Mouse (Mus musculus): ENCODE measurements at regions not wholly inside any gene's neighbourhood (a gene's known extent, or its start where the extent isn't known, plus 50 kb on each side); places are given as distances from the start of the nearest gene placed in this dataset.

- intact Hi-C loops (cut with DNase I) = no loop called here
Observed at GRCm38 (mm10) chr10:126646587-126646986, 254.6 kb downstream of the Atp23 start.

- intact Hi-C loops (cut with DNase I) = no loop called here
Observed at GRCm38 (mm10) chr10:126641792-126642289, 259.3 kb downstream of the Atp23 start.

DNA sequence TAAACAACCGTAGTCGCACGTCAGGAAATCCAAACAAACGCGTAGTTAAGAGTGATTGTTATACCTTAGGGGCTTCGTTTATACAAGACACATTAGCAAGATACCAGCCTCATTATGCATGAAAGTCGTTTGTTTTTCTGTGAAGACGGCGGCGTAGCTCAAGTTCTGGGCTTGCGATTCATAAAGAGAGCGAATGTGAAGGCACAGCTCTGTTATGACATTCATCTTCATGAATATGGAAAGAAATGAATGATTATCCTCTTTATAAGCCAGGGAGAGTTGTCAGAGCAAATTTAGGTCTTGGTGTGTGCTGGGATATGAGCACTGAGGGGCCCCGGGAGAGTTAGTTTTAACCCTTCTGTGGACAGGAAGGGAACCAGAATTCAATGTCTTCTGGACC is 266.4 kb downstream of the Atp23 start:
- intact Hi-C loops (cut with DNase I) = no loop called here

- intact Hi-C loops (cut with DNase I) = no loop called here
Observed at GRCm38 (mm10) chr10:126628057-126628456, 273.1 kb downstream of the Atp23 start.

GRCm38 (mm10) chr10:126625466-126625865 is 275.7 kb downstream of the Atp23 start:
- intact Hi-C loops (cut with DNase I) = no loop called here

- intact Hi-C loops (cut with DNase I) = no loop called here
Observed at GRCm38 (mm10) chr10:126620802-126621201, 280.4 kb downstream of the Atp23 start.

DNA sequence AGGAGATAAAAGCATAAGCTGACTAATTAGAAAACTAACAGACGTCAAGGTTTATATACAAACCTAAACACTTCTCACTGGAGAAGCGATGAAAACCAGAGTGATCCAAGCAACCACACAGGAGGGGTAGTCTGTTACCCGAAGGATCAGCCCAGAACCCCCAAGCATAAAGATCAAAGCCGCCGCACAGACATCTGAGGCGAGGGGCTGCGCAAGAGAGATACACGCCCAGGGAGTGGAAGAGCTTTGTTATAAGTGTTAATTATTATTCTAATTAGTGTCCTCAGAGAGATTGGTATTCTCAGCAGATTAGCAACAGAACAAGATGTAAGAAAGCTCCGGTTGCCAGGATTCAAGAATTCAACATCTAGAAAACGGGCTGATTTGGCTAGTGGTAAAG is 281.2 kb downstream of the Atp23 start:
- intact Hi-C loops (cut with DNase I) = no loop called here

DNA sequence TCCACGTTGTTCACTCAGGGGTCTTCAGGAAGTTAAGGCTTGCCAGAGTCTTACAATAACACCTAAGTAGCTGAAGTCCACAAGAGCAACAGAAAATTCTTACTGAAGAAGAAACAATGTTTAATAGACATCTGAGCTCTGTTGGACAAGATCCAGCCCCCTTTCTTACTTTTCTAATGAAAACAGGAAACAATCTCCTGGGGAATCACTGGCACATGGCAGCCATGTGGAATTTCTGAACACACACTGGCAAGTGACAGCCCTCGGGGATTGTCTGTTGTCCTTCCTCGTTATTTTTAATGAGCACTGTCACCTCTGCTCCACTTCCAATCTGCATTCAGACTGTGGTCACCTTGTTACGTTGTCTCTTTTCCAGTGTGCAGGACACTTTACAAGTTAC is 288.9 kb downstream of the Atp23 start:
- intact Hi-C loops (cut with DNase I) = no loop called here

DNA sequence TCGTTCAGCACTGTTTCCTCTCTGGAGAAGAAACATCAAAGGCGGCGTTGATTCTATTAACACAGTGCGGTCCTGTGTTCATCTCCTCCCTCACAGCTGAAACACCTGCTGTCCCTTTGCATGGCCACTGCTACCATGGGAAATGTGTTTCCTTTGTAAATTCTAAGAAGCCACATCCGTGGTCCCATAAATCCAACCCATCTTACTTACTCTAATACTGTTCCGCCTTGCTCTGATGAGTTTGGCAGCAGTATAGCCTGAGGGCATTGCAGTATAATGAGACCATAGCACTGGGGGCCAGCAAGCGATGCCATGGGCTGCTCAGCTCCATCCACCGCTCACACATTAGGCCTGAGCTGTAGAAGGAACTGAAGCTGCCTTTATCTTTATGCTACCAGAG is 290.6 kb downstream of the Atp23 start:
- intact Hi-C loops (cut with DNase I) = no loop called here

DNA sequence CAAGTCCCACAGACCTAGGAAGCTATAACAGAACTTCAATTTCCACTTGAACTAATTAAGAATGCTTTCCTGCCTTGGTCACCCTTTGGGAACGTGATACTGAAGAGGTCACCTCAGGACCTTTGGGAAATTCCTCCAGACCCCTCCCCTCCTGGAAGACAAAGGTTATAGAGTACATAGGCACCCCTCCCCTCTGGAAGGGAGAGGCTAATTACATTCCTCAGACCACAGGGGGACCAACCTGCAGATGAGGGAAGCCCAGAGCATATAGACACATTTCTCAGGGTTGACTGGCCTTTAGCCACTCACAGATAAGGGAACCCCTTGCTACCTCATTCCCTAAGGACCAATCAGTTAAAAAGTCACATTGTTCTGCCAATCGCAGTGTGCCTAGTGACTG is 301.5 kb downstream of the Atp23 start:
- intact Hi-C loops (cut with DNase I) = no loop called here

DNA sequence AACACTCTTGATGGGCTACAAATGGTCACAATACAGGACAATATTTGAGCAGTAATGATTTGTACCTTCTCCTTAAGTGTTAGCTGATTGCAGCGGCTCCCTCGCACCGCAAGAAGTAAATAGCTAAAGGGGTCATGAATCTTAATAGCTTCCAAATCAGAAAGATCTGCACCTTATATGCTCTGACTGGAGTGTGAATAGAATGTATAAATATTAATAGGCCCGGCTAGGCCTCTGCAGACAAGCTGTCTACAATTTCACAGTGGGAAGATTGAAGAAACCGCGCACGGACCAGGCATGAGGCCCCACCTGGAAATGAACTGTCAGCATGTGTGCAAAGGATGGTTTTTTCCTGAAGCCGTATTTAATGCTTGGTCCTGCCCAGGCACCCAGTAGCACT is 333.0 kb downstream of the Atp23 start:
- intact Hi-C loops (cut with DNase I) = no loop called here

- intact Hi-C loops (cut with DNase I) = no loop called here
Observed at GRCm38 (mm10) chr10:126565326-126565725, 335.8 kb downstream of the Atp23 start.

GRCm38 (mm10) chr10:126555080-126555479 is 346.1 kb downstream of the Atp23 start:
- intact Hi-C loops (cut with DNase I) = no loop called here

GRCm38 (mm10) chr10:126531950-126532349 is 369.2 kb downstream of the Atp23 start:
- intact Hi-C loops (cut with DNase I) = loop anchor here (5.0 kb wide), 1 partner anchor 805 kb away; no protein-coding TSS in a partner anchor

- intact Hi-C loops (cut with DNase I) = loop anchor here (5.0 kb wide), 1 partner anchor 804 kb away; no protein-coding TSS in a partner anchor
Observed at GRCm38 (mm10) chr10:126531368-126531767, 369.8 kb downstream of the Atp23 start.

DNA sequence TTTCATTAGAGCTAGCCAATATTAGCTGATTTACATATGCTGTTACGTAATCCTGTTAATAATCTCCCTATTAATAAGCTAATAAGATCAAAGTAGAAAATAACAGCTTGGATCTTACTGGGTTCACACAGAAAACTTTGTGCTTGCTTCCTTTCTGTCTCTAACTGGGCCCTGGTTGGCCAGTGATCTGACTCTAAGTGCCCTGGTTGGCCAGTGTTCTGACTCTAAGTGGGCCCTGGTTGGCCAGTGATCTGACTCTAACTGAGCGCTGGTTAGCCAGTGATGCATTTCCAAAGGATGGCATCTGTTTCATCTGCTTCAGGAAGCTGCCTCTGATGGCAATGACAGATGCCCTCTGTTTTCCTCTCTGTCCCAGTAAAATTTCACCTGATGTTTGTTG is 372.4 kb downstream of the Atp23 start:
- intact Hi-C loops (cut with DNase I) = loop anchor here (10.0 kb wide), 1 partner anchor 194 kb away; no protein-coding TSS in a partner anchor

DNA sequence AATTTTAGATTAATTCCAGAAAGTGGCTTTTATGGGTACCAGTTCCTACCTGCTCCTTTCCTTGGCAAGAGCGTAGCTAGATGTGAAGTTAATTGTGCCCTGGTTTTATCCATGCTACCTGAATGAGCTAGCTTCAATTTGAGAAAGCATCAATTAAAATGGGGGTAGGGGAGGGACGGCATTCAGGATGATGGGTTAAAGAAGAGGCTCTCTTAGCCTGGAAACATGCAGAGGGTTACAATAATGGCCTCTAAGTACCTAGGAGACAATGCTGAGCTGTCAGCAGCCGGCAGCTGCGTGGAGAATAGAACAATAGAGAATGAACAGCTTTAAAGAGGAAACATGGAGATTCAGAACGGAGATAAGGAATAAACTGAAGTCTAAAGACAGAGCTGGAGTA is 375.0 kb downstream of the Atp23 start:
- intact Hi-C loops (cut with DNase I) = loop anchor here (10.0 kb wide), 1 partner anchor 191 kb away; no protein-coding TSS in a partner anchor

DNA sequence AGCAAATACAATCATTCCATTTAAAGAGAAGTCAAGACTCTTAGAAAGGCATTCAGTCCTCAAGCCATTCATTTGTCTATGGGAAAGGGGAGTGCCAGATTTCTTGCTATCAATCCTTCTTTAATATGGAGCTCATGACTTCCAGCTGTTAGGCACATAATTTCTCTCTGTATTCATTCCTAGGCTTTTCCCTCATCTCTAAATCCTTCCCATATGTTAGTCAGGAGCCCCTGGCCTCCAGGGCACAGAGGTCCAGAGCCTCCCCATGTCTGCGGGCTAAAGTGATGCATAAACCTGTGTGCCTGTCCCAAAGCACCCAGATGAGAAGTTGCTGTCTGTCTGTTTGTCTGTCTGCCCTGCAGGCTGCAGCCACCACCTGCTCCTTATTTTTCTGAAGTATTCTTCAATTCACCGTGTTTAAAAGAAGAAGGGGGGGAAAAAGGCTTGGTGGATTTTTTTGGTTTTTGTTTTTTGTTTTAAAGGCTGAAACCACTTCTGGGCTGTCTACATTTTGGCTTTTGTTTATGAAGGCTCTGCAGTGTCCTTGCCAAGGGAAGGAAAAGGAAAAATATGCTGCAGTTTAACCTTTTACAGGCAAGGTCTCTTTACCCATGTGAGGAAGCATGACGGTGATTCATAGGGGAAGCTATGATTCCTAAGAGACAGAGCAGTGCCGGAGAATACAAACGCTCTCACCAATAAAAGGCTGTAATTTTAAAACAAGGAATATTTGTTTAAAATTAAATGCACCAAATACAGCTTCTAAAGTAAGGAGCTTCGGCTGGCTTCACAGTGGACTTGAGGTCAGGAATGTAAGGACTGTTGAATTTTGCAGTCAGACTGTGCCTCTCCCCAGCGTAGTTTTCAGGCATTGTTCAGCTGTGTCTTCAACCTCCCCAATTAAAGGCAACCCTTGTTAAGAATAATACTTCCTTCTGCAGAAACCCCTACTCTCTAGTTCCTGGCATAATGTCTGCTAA is 379.0 kb downstream of the Atp23 start:
- intact Hi-C loops (cut with DNase I) = loop anchor here (10.0 kb wide), 1 partner anchor 187 kb away; no protein-coding TSS in a partner anchor

GRCm38 (mm10) chr10:126520973-126521372 is 380.2 kb downstream of the Atp23 start:
- intact Hi-C loops (cut with DNase I) = loop anchor here (10.0 kb wide), 1 partner anchor 186 kb away; no protein-coding TSS in a partner anchor

- intact Hi-C loops (cut with DNase I) = no loop called here
Observed at GRCm38 (mm10) chr10:126513185-126513584, 388.0 kb downstream of the Atp23 start.

- intact Hi-C loops (cut with DNase I) = no loop called here
Observed at GRCm38 (mm10) chr10:126511511-126511910, 389.6 kb downstream of the Atp23 start.

DNA sequence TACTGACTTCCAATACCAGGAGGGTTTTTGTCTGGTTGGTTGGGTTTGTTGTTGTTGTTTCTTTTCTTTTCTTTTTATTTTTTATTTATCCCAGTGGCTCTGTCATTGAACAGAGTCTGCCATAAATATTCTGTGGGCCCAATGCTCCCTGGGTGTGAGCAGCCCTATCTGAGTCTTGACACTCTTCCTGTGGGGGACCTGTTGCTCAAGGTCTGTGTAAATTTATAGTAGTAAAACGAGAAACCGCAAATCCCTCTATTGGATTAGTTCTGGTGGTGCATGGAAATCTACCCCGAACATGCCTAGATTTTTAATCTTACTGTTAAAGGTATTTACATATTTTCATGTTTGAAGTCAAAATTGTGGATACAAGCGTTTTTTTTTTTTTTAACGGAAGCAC is 395.2 kb downstream of the Atp23 start:
- intact Hi-C loops (cut with DNase I) = no loop called here

All from adrenal gland (tissue).